Mouse (Mus musculus) T-helper 1 cell (primary cell): ENCODE measurements around the gene Aldoart2.
"Not testable (repeated sequence)": the region's sequence is repeated elsewhere in the genome, so short reads cannot be mapped to it uniquely, and the experiment has no call there.

ENCODE experiments used
- in situ Hi-C: fragments of 300-600 bp; cut with MboI, MseI; formaldehyde crosslinking; loops from one replicate; pipeline ENCODE4 v1.15.1; 2025; ENCODE audit warnings: high pct_unique_total_duplicates

Aldoart2 gene

DNA sequence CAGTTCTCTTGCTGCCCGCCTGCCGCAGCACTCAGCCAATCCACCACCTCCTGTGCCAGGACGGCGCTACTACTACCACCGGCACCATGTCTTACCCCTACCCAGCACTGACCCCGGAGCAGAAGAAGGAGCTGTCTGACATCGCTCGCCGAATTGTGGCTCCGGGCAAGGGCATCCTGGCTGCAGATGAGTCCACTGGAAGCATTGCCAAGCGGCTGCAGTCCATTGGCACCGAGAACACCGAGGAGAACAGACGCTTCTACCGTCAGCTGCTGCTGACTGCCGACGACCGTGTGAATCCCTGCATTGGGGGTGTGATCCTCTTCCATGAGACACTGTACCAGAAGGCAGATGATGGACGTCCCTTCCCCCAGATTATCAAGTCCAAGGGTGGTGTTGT lies at the start of gene Aldoart2:
TSS of gene Aldoart2 (plus strand) at position 34 of the 400 bp plus-strand sequence.
- in situ Hi-C loops: no loop called here

DNA sequence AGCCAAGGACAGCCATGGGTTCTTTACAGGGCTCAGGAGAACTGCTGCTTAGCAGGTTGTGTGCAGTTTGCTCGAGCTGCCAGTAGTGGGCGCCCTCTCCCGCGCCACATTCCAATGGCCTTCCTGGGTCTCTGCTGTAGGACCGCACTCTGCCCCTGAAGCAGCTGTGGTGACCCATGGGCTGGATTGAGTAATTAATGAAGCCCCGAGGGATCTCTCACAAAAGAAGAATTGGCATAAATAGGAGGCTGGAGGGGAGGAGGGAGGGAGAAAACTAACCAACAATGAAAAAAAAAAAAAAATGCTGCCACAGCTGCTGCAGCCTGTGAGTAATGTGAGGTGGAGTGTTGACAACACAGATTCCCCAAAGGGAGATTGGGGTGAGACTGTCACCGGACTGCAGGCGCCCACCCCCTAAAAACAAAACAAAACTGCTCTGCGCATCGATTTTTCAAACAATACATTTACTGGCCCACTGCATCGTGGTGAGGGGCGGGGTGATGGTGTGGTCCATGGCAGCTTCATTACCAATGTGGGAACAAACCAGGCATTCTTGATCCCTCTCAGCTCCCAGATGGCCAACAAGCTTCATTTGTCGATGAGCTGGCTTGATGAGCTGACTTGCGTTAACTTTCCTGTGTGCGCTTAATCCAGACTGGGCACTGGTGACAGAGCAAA lies 46.8 kb upstream of the Aldoart2 start:
- in situ Hi-C loops: no loop called here

DNA sequence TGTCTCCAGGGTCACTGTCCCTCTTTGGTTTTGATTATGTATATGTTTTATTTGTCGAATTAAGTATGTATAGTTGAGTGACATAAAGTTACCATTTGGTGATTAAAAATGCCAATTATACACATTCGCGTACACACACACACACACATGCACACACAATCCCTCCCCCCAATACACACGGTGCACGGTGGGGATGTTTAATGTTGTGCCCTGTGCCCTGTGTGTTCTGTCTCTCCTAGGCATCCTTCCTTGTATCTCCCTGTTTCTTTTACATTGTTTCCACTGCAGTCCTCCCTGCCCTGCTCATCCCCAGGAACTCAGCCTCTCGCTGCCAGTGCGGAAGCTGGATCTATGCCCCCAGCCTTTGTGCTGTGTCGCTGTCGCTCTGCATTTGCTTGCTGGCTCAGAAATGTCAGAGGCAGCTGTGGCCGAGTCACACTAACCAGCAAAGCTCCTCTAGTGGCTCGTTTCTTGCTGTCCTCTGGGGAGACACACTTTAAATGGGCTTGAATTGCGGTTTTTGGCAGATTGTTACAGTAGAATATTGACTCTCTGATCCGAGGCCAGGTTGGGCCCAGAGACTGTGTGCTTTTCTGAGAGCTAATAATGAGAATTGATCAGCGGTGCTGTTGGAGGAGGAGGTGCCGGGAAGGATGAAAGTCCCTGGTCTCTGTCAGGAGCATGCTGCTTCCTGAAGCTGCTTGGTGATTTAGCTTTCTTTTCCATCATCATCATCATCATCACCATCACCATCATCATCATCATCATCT lies 37.9 kb upstream of the Aldoart2 start:
- in situ Hi-C loops: no loop called here

DNA sequence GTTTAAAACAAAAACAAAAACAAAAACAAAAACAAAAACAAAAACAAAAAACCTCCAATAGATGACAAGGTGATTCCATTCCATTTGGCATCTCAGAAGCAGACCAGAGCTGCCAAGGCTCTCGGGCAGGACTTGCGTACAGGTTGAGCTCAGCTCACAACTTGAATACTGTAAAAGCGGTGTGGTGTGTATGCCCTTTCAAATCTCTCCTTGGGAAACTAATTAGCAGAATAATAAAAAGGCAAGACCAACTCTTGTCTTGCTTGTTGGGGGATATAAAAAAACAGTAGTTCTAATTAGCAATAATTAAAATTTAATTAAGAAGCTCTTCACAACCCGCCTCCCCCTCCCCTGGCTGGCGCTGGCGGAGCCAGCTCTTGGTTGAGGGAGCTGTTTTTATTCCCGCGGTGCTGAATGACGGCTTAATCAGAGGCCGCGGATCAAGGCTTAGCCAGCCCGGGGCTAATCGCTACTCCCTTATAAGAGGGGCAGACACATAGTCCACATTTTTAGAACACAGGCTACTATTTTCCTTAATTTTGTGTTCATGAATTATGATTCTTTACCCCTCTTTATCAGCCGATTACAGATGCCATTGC lies 28.4 kb upstream of the Aldoart2 start:
- in situ Hi-C loops: no loop called here

DNA sequence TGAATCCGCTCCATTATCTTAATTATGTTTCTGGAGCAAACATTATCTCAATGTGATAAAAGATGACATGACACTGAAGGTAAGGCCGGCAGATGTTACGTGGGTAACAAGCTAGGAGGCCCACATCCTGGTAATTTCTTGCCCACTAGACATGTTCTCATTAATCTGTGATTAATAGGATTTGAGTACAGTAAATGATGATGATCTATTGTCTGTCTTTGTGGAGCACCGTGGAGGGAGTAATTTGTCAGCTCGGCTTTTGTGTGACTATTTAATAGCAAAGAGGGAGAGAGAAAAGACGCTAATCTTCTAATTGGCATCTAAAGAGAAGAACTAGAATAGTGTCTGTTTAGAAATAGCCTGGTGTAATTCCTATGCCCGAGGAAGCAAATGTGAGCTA lies 27.3 kb upstream of the Aldoart2 start:
- in situ Hi-C loops: no loop called here

DNA sequence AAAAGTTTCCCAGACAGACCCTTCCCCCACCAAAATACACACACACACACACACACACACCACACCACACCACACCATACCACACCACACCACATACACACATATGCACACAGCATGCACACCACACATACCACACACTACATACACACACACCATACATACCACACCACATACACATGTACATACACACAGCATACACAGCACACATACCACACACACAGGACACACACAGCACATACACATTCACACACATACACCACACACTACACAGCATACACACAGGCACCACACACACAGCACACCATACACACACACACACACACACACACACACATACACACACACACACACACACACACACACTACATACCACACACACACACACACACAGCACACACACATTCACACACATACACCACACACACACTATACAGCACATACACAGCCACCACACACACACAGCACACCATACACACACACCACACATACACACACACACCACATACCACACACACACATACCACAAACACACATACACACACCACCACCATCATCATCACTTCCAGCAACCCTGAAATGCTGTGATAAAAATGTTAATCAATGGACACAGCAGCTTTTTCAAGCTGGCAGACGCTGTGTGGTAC lies 26.6 kb upstream of the Aldoart2 start:
- in situ Hi-C loops: no loop called here

DNA sequence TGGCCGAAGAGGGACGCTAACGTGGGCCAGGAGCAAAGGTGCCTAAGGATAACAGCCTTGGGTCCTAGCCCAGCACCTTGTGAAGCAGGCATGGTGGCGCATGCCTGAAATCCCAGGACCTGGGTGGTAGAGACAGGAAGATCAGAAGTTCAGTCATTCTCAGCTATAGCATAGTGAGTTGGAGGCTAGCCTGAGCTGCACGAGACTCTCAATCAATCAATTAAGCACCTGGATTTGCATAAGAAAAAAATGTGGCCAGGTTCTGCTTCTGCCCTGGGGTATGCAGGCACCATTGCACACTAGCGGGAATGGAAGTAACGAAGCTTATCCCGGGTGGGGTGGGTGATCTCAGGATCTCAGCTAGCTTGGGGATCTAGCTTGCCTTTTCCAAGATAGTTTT lies 25.9 kb upstream of the Aldoart2 start:
- in situ Hi-C loops: no loop called here

DNA sequence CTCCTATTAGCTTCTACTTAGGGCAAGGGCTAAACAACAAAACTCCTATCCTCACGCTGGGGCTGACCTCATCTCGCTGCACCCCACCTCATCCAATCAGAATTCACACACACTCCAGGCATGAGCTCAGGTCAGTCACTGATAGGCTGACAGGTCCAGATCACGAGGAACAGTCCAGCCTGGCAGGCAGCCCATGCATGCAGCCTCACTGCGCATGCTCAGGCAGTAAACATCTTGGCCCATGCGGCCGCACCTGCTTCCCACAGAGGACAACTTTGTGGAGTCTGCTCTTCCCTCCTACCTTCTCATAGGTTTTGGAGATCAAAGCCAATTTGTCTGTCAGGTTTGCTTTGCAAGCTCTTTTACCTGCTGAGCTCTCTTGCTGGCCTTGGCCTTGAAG lies 10.1 kb upstream of the Aldoart2 start:
- in situ Hi-C loops: not testable (repeated sequence)

DNA sequence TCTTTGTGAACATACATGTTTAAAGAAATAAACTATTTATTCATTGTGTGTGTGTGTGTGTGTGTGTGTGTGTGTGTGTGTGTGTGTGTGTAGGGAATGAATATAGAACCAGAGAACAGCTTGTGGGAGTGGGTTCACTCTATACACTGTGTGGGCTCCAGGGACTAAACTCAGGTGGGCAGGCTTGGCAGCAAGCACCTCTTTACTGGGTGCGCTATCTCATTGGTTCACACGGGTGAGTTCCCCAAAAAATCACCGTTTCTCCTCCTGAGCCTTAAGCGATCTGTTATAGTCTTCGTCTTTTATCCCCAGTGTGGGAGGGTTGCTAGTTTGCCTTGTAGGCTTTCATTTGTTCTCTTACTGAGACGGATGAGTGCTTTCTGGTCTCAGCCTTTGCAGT lies 7.2 kb upstream of the Aldoart2 start:
- in situ Hi-C loops: no loop called here

DNA sequence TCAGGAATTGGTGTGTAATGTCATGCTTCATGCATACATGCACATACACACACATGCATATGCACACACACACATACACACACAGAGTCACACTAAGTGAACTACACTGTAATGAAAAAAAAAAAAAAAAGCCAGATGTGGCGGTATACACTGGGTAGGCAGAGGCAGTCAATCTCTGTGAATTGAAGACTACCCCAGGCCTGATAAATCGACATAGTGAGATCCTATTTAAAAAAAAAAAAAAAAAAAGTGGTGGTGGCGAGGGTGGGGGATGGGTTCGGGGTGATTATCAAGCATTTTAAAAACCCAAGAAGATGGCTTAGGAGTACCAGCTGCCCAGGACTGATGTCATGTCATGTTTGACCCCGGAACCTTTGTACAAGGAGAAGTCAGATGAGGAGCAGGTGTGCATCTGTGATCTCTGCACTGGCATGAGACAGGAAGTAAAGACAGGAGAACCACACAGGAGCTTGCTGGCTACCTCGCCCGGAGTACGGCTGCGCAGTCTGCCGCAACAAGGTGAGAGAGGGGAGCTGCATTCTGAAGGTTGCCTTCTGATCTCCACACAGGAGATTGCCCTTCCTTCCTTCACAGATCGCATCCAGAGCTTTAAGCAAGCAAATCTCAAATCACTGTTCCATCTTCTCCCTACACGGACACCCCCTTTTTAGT lies 5.7 kb upstream of the Aldoart2 start:
- in situ Hi-C loops: no loop called here

DNA sequence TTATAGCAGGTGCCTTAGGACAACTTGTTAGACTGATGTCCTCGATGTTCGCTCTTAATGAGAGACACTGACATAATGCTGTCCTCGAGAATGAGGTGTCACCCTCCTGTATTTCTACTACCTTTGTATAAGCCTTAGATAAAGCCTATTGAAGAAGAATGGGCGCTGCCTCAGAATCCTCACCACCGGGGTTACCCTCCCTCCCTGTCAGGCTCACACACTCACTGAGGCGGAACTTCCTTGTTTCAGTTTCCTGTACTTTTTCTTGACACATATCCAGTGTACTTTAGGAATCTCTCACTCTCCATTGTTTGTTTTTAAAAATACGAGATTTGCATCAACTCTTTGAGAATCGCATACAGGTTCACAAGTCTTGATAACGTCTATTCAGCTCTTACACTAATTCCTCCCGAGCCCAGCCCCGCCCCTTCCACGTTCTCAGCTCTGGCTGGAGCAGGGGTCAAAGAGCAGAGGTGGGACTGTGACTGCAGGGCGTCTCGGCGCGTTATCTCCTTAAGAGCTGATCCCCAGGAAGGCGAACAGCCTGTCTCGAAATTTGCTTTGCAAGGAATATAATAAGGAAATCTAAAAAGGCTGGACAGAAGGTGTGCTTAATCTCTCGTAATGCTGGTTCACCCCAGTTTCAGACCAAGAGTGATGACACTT lies 4.9 kb upstream of the Aldoart2 start:
- in situ Hi-C loops: no loop called here

DNA sequence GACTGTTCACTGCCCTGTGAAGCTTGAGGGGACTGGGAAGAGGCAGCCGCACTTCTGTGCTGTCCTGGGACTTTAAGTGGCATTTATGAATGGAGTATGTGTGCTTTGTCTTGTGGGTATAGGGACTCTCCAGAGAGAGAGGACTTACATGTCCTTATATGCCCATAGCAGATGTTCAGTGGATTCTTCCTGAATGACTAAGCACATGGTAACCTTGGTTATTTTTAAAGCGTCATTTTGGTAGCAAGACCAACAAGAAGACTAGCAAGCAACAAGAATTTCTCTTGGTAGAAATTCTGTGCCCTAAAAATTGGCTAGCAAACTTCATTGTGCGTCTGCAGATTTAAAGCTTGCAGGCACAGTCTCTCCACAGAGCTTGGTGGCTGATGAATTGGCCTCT lies 1.3 kb upstream of the Aldoart2 start:
- in situ Hi-C loops: no loop called here

DNA sequence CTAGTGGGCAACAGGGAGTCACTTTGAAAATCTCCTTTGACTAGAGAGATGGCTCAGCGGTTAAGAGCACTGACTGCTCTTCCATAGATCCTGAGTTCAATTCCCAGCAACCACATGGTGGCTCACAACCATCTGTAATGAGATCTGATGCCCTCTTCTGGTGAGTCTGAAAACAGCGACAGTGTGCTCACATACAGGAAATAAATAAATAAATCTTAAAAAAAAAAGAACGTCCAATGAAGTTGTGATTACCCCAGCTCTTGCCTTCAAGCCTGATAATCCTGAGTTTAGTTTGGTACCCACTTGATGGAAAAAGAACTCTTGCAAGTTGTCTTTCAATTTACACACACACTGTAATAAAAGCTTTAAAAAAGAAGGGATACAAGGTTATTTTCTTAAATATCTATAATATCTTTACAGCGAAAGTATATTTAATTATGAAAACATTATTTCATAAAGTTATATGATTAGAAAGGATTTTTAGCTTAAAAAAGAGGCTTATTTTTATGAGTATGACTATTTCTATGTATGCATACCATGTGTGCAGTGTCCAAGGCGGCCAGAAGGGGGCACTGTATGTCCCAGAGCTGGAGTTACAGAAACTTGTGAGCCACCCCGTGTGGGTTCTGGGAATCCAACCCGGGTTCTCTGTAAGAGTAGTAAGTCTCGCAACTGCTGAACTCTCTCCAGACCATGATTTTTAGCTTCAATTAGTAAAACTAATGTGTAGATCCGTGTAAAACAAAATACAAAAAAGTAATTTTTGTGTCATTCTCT lies 664 bp upstream of the Aldoart2 start:
- in situ Hi-C loops: no loop called here

DNA sequence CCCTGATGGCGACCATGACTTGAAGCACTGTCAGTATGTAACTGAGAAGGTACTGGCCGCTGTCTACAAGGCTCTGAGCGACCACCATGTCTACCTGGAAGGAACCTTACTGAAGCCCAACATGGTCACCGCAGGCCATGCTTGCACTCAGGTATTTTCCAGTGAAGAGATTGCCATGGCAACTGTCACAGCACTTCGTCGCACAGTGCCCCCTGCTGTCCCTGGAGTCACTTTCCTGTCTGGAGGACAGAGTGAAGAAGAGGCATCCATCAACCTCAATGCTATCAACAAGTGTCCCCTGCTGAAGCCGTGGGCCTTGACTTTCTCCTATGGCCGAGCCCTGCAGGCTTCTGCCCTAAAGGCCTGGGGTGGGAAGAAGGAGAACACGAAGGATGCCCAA lies 828 bp downstream of the Aldoart2 start:
- in situ Hi-C loops: no loop called here

DNA sequence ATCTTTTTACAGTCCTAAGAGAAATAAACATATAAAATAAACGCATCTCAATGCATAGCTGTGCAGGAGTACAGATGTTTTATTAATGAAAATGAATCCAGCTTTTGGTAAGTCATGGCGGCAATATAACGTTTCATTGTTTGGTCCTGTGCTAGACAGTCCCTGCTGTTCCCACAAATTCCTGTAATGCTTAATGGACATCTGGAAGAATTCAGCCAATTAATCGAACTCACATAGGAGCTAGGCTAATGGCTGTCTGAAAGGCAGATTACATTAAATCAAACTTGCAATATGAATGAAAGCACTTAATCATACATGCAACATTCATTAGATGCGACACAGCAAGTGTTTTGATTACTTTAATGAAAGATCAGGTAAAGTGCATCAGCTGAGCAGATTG lies 1.8 kb downstream of the Aldoart2 start:
- in situ Hi-C loops: no loop called here

DNA sequence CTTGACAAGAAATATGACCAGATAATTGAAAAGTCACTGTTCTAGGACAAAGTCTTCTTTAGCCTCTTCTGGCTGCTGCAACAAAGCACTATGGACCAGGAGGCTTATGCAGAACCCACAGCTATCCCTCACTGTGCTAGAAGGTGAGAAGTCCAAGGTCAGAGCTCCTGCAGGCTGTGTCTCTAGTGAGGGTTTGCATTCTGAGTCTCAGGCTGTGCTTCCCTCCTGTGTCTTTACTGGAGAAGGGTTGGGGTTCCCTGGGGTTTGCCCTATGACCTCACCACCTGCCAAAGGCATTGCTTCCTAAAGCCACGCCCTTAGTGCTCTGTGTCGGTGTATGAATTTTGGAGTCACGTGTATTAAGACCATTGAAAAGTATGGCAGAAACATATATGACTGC lies 3.4 kb downstream of the Aldoart2 start:
- in situ Hi-C loops: no loop called here

DNA sequence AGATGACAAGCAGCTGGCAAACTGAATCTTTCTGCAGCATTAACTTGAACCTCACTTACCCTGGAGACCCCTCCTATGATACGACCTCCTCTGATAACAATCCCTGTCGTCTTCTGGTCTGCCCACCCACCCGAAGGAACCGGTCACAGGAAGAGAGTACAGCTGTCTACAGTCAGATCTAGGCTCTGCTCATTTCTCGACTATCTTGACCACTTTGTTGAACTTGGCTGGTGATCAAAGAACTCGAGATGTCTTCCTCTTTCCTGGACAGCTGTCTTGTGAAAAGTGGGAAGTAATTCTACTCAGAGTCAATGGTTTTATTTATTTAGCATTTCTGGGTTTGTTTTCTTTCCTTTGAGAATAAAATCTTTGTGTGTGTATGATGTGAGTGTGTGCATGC lies 4.6 kb downstream of the Aldoart2 start:
- in situ Hi-C loops: no loop called here

DNA sequence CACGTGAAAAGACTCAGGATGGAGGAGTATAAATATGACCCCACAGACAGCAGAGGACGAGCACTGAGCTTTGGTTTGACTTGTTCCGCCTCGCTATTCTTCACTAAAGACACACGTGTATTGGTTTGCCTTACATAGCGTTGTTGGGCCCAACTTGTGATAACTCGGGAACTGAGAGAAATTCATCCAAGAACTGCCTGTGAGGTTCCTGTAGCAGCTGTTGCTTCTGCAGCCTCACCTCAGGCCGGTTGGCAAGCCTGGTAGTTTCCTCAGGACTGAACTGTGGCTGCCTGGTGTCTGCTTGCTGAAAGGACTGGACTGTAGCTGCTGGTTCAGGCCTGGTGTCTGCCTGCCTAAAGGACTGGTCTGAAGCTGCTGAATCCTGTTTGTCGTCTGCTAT lies 5.6 kb downstream of the Aldoart2 start:
- in situ Hi-C loops: no loop called here

DNA sequence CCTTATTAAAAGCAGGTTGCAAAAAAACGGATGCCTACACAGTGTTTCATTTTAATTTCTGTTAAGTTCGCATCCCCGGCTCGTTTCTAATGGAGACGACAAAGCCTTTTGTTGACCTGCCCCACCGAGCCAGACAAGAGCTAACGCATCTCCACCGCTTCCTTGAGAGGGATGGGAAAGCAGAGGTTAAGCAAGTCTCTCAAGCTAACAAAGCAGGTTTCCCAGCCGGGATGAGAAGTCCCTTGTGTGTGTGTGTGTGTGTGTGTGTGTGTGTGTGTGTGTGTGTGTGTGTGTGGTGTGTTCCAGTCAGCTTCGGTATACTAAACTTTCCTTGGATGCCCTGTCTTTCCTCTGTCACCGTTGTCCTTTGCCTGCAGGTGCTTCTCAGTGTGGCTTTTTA lies 6.1 kb downstream of the Aldoart2 start:
- in situ Hi-C loops: no loop called here

DNA sequence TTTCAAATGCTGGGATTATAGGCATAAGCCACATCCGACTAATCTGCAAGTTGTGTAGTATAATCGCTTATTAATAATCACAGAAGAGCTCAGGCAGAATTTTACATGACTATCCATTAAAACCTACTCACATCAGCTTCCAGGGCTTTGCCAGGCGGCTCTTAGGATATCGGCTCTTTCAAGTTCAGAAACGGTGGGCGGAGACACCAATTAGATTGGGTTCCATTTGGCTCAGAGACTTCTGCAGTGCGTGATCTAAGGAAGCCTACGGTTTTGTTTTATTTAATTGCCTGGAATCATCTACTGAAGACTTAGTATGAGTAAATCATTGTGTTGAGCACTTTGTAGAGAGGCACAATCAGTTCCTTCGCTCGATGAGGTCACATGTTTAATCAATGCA lies 6.6 kb downstream of the Aldoart2 start:
- in situ Hi-C loops: no loop called here

DNA sequence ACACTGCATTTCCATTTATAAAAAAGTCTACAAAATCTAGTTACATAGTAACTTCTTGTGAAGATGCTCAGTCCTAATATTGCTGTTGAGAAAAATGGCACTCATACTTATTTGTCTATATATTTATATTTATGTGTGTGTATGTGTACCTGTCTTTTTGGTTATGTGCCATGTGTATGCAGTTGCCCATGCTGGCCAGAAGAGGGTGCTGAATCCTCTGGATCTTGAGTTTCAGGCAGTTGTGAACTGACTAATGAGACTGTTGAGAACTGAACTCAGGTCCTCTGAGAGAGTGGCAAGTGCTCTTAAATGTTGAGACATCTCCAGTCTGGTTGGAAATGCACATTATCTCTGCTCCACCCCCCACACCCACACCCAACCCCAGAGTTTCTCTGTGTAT lies 8.1 kb downstream of the Aldoart2 start:
- in situ Hi-C loops: no loop called here
